Mouse (Mus musculus) heart, embryonic 11.5 days (tissue): ENCODE results near the gene Pdap1. TPM values are rescaled to one million over a fixed set of nuclear protein-coding genes. Genes with fewer than 3 reads are reported as not detected.
"Not testable (repeated sequence)": the region's sequence is repeated elsewhere in the genome, so short reads cannot be mapped to it uniquely, and the experiment has no call there.

ENCODE experiments used
- ATAC-seq: fragments of 200-750 bp; cut with Nextera tagmentation; replicated peaks from 2 replicates; pipeline ENCODE4 v1.8.0; 2017; ENCODE audit warnings: moderate library complexity; ENCODE audit not compliant: insufficient number of reproducible peaks, low FRiP score, low TSS enrichment
- H3K27ac ChIP-seq: fragments of 300-500 bp; sonication (generic); 2 replicates; pipeline ENCODE4 v1.5.1; 2014; ENCODE audit warnings: mild to moderate bottlenecking, low read depth, low read length
- H3K27me3 ChIP-seq: fragments of 300-500 bp; sonication (generic); 2 replicates; pipeline ENCODE4 v1.6.1; 2014; ENCODE audit warnings: mild to moderate bottlenecking, low read length, mixed read lengths; ENCODE audit not compliant: control insufficient read depth, insufficient read depth
- H3K36me3 ChIP-seq: fragments of 300-500 bp; sonication (generic); 2 replicates; pipeline ENCODE4 v1.6.1; 2014; ENCODE audit warnings: mild to moderate bottlenecking, low read length, moderate library complexity, mixed read lengths; ENCODE audit not compliant: control insufficient read depth, insufficient read depth
- H3K4me1 ChIP-seq: fragments of 300-500 bp; sonication (generic); 2 replicates; pipeline ENCODE4 v1.6.1; 2014; ENCODE audit warnings: low read length; ENCODE audit not compliant: control insufficient read depth, insufficient read depth
- H3K4me2 ChIP-seq: fragments of 300-500 bp; sonication (generic); 2 replicates; pipeline ENCODE4 v1.6.1; 2014; ENCODE audit warnings: mild to moderate bottlenecking, moderate library complexity
- H3K4me3 ChIP-seq: fragments of 300-500 bp; sonication (generic); 2 replicates; pipeline ENCODE4 v1.5.1; 2014; ENCODE audit warnings: low read depth, low read length
- H3K9ac ChIP-seq: fragments of 300-500 bp; sonication (generic); 2 replicates; pipeline ENCODE4 v1.6.1; 2014; ENCODE audit warnings: mild to moderate bottlenecking, low read depth, low read length, moderate library complexity
- H3K9me3 ChIP-seq: fragments of 300-500 bp; sonication (generic); replicated peaks from 2 replicates; pipeline ENCODE4 v1.6.1; 2016; ENCODE audit warnings: low read length; ENCODE audit not compliant: control insufficient read depth
- WGBS: fragments of 180-500 bp; shearing (Covaris S2); extraction: QIAGEN DNeasy Blood & Tissue Kit; methylation state at CpG from one replicate; pipeline ENCODE4 v1.1.7; 2014; ENCODE audit not compliant: insufficient replicate concordance; 5-methylcytosine and 5-hydroxymethylcytosine counted together
- polyA plus RNA-seq: library from polyadenylated mRNA; unstranded; fragments of >200 nt; fragmentation: Nextera tagmentation; extraction: Ambion mirVana; gene quantifications from 2 replicates; pipeline ENCODE4 v1.2.1, GENCODE M21; 2014

Pdap1 gene
- polyA plus RNA-seq, 1 experiment from 2014 or later, result 92.4 TPM

DNA sequence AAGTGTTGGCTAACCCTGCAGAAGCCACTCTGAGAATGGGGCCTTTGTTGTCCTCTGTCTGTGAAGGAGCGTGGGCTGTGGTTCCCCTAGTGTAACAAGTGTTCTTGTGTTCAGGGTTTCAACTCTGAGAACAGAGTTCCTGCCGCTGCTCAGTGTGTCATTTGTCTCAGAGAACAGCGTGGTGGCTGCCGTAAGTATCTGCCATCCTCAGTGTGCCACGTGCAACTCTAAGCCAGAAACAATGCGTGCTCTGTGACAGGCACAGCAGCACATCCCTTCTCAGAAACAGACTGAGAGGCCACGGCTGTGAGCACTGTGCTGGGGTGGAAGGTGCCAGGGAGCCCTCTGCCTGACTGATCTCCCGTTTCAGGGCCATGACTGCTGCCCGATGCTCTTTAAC lies 35.7 kb downstream of the Pdap1 start:
- no peak overlapping the region for H3K9ac ChIP-seq
- H3K4me2 ChIP-seq, result no peak overlapping the region
- no peaks in the 10 kb centered on the region for H3K4me1 ChIP-seq
- H3K27me3 ChIP-seq, result no peaks in the 10 kb centered on the region
- ATAC-seq, result no peak
- H3K9me3 ChIP-seq, result no peaks in the 10 kb centered on the region
- no peak overlapping the region for H3K4me3 ChIP-seq
- no peak overlapping the region for H3K27ac ChIP-seq
- H3K36me3 ChIP-seq, result peaks cover 44% of the 10 kb centered on the region
- WGBS, result 85% methylated on average over 9 of the region's 9 CpGs

DNA sequence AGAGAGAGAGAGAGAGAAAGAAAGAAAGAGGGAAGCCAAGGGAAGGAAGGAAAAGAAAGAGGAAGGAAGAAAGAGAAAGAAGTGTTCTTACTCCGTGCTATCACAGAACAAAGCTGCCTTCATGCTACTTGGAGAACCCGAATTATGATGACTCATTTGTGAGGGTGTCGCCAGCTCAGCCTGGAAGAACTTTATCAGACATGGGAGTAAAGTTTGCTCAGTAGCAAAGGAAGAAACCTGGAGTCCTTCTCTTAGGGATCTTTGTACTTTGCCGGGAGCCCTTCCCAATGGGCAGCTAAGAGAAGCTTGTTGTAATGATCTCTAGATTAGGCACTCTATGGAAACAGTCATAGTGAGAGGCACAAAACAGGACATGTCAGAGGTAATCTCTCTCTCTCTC lies 37.3 kb downstream of the Pdap1 start:
- no peak for ATAC-seq
- no peak overlapping the region for H3K4me3 ChIP-seq
- H3K4me2 ChIP-seq, result no peak overlapping the region
- 76% methylated on average over 4 of the region's 4 CpGs for WGBS
- no peaks in the 10 kb centered on the region for H3K27me3 ChIP-seq
- H3K4me1 ChIP-seq, result no peaks in the 10 kb centered on the region
- no peak overlapping the region for H3K27ac ChIP-seq
- no peaks in the 10 kb centered on the region for H3K9me3 ChIP-seq
- H3K9ac ChIP-seq, result no peak overlapping the region
- peaks cover 43% of the 10 kb centered on the region for H3K36me3 ChIP-seq

- 95% methylated on average over 11 of the region's 11 CpGs for WGBS
- ATAC-seq, result not testable (repeated sequence)
Measured at GRCm38 (mm10) chr5:145101451-145101850, 38.6 kb downstream of the Pdap1 start.

DNA sequence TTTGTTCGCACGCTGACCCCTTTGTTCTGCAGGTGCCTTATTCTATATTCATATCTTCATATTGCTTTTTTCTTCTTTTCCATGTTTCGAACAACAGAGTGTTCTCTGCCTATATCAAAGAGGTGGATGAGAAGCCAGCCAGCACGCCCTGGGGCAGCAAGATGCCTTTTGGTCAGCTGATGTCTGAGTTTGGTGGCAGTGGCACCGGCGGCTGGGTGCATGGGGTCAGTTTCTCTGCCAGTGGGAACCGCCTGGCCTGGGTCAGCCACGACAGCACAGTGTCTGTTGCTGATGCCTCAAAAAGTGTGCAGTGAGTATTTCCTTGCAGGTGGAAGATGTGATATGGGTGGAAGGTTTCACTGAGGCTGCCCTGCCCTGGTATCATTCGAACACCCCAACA lies 39.1 kb downstream of the Pdap1 start:
- H3K4me1 ChIP-seq, result no peaks in the 10 kb centered on the region
- no peak for ATAC-seq
- no peaks in the 10 kb centered on the region for H3K27me3 ChIP-seq
- H3K9me3 ChIP-seq, result no peaks in the 10 kb centered on the region
- no peak overlapping the region for H3K4me2 ChIP-seq
- 95% methylated on average over 9 of the region's 9 CpGs for WGBS
- no peak overlapping the region for H3K4me3 ChIP-seq
- H3K36me3 ChIP-seq, result peaks cover 40% of the 10 kb centered on the region
- no peak overlapping the region for H3K9ac ChIP-seq
- no peak overlapping the region for H3K27ac ChIP-seq

More at GRCm38 (mm10) chr5:145101451-145101850, 38.6 kb downstream of the Pdap1 start:
- not testable (repeated sequence) for H3K4me3 ChIP-seq, H3K4me2 ChIP-seq, H3K27ac ChIP-seq, H3K9ac ChIP-seq, H3K27me3 ChIP-seq, H3K9me3 ChIP-seq, H3K4me1 ChIP-seq
- peaks cover 37% of the 10 kb centered on the region for H3K36me3 ChIP-seq

DNA sequence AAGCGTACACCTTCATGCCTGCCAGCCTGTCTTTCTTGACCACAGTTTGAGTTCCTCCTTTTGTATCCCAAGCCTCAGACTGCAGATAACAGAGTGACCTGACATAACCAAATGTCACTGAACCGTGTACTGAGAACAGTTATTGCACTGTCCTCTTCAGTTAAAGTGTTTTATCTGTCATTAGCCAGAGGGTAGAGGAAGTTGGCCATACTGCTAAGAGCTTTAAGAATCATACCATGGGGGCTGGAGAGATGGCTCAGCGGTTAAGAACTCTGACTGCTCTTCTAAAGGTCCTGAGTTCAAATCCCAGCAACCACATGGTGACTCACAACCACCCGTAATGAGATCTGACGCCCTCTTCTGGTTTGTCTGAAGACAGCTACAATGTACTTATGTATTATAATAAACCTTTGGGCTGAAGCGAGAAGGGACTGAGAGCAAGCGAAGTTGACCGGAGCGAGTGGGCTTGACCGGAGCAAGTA lies 41.7 kb downstream of the Pdap1 start:
- Histone ChIP-seq H3K4me2 (no peak overlapping the region), H3K9me3 (no peaks in the 10 kb centered on the region), H3K4me1 (no peaks in the 10 kb centered on the region), H3K27me3 (no peaks in the 10 kb centered on the region), H3K36me3 (peaks cover 41% of the 10 kb centered on the region), H3K27ac (no peak overlapping the region), H3K9ac (no peak overlapping the region), H3K4me3 (no peak overlapping the region)
- WGBS, result 88% methylated on average over 10 of the region's 10 CpGs
- ATAC-seq, result no peak

- ATAC-seq, result no peak
- no peak overlapping the region for H3K4me3 ChIP-seq
- no peak overlapping the region for H3K27ac ChIP-seq
- H3K4me1 ChIP-seq, result no peaks in the 10 kb centered on the region
- no peaks in the 10 kb centered on the region for H3K27me3 ChIP-seq
- no peak overlapping the region for H3K4me2 ChIP-seq
- peaks cover 45% of the 10 kb centered on the region for H3K36me3 ChIP-seq
- WGBS, result 85% methylated on average over 4 of the region's 4 CpGs
- no peak overlapping the region for H3K9ac ChIP-seq
- no peaks in the 10 kb centered on the region for H3K9me3 ChIP-seq
Measured at GRCm38 (mm10) chr5:145096195-145096594, 43.8 kb downstream of the Pdap1 start.

- Histone ChIP-seq H3K9me3 (no peaks in the 10 kb centered on the region), H3K4me3 (no peak overlapping the region), H3K4me2 (no peak overlapping the region), H3K9ac (no peak overlapping the region), H3K27me3 (no peaks in the 10 kb centered on the region), H3K4me1 (no peaks in the 10 kb centered on the region; the same call in 1 of the 2 replicates), H3K27ac (no peak overlapping the region), H3K36me3 (peaks cover 25% of the 10 kb centered on the region)
- no peak for ATAC-seq
- WGBS, result 85% methylated on average over 3 of the region's 3 CpGs
Measured at GRCm38 (mm10) chr5:145089878-145090277, 50.2 kb downstream of the Pdap1 start.

DNA sequence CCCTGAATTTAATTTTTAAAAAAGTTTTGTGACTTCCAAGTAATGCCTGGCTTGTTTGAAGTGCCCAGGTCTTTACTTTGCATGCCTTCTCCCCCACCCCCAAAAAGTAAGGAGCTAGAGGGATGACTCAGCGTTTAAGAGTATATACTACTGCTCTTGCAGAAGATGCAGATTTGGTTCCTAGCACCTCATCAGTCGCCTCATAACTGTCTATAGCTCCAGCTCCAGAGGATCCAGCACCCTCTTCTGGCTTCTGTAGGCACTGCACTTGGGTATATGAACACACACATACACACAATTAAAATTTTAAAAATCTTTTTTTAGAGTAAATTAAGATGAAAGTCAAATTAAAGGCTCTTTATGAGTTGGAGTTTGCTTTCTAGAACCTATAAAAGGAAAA lies 51.9 kb downstream of the Pdap1 start:
- ATAC-seq, result no peak

DNA sequence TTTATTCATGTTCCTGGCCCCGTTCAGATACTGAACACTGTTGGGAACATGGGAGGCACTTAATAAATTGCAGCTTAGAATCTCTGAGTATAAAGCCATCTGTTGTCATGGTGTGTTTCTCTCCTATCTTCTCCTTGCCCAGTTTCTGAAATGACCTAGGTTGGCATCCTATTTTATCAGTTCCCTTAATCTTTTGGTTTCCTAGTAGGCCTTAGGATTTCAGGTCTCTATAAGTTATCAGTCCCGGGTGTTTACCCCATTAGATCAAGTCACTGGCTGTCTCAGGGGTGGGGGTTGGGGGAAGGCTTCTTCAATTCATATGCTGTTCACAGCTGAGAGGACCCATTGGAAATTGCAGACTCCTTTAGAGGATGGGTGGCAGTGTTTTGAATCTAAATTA lies 55.2 kb downstream of the Pdap1 start:
- Histone ChIP-seq H3K27ac (no peak overlapping the region), H3K36me3 (peaks cover 8% of the 10 kb centered on the region), H3K9ac (peak overlapping the region; percentile 89; the same call in 1 of the 2 replicates), H3K4me2 (peak overlapping the region; percentile 77), H3K4me3 (peak overlapping the region; percentile 79), H3K4me1 (peaks cover 4% of the 10 kb centered on the region; the same call in 1 of the 2 replicates), H3K9me3 (no peaks in the 10 kb centered on the region), H3K27me3 (no peaks in the 10 kb centered on the region)
- no peak for ATAC-seq
- WGBS, result 61% methylated on average over 2 of the region's 2 CpGs

More for the DNA sequence above, 51.9 kb downstream of the Pdap1 start:
- Histone ChIP-seq H3K9ac (no peak overlapping the region), H3K4me3 (no peak overlapping the region), H3K4me1 (peaks cover 4% of the 10 kb centered on the region; the same call in 1 of the 2 replicates), H3K9me3 (no peaks in the 10 kb centered on the region), H3K4me2 (no peak overlapping the region), H3K36me3 (peaks cover 21% of the 10 kb centered on the region), H3K27me3 (no peaks in the 10 kb centered on the region), H3K27ac (no peak overlapping the region)
- WGBS, result 93% methylated on average over 2 of the region's 2 CpGs
